Mouse (Mus musculus) spleen, adult 2 months (tissue): ENCODE data around the gene Repin1. TPM values are rescaled to one million over a fixed set of nuclear protein-coding genes. Genes with fewer than 3 reads are reported as not detected.

ENCODE experiments used
- DNase-seq, 2 experiments: peaks; one replicate each; pipeline versions ENCODE4 v3.0.0 to v3.0.0-alpha.2; 2012 to 2021; ENCODE audit warnings: low spot score in 2 of 2, low read depth in 1 of 2
- H3K27ac ChIP-seq: fragments of 200-500 bp; 2 replicates; pipeline ENCODE4 v1.5.1; 2012; ENCODE audit warnings: low read length, inconsistent platforms; ENCODE audit not compliant: insufficient read depth
- H3K27me3 ChIP-seq: fragments of 200-500 bp; 2 replicates; pipeline ENCODE4 v1.6.1; 2012; ENCODE audit warnings: mild to moderate bottlenecking, moderate library complexity, low read length, inconsistent platforms; ENCODE audit not compliant: control insufficient read depth, insufficient read depth
- H3K36me3 ChIP-seq: fragments of 200-500 bp; 2 replicates; pipeline ENCODE4 v1.6.1; 2012; ENCODE audit warnings: mild to moderate bottlenecking, low read length, inconsistent platforms; ENCODE audit not compliant: control insufficient read depth, insufficient read depth
- H3K4me1 ChIP-seq: fragments of 200-500 bp; 2 replicates; pipeline ENCODE4 v1.6.1; 2011; ENCODE audit warnings: inconsistent platforms; ENCODE audit not compliant: control insufficient read depth, insufficient read depth, insufficient read length
- H3K4me3 ChIP-seq: fragments of 200-500 bp; 2 replicates; pipeline ENCODE4 v1.5.1; 2011; ENCODE audit warnings: mild to moderate bottlenecking, inconsistent platforms; ENCODE audit not compliant: insufficient read depth, insufficient read length; ENCODE audit errors: extremely low read depth
- CTCF ChIP-seq: fragments of 200-500 bp; IDR thresholded peaks from 2 replicates; pipeline ENCODE4 v1.5.1; 2011; ENCODE audit warnings: mild to moderate bottlenecking, inconsistent platforms; ENCODE audit not compliant: insufficient read depth, insufficient read length, insufficient replicate concordance; ENCODE audit errors: extremely low read depth
- POLR2A ChIP-seq: fragments of 200-500 bp; IDR thresholded peaks from 2 replicates; pipeline ENCODE4 v1.6.1; 2011; ENCODE audit warnings: low read depth, low read length, inconsistent platforms
- WGBS: fragments of 180-500 bp; shearing (Covaris S2); methylation state at CpG from one replicate; pipeline ENCODE4 v1.1.7; 2018; 5-methylcytosine and 5-hydroxymethylcytosine counted together
- polyA plus RNA-seq: library from polyadenylated mRNA; depleted of rRNA; stranded (reverse); fragments of >200 nt; gene quantifications from 2 replicates; pipeline ENCODE4 v1.2.3, GENCODE M21; 2012

The Repin1 gene
- polyA plus RNA-seq, 1 experiment: 12.4 TPM

DNA sequence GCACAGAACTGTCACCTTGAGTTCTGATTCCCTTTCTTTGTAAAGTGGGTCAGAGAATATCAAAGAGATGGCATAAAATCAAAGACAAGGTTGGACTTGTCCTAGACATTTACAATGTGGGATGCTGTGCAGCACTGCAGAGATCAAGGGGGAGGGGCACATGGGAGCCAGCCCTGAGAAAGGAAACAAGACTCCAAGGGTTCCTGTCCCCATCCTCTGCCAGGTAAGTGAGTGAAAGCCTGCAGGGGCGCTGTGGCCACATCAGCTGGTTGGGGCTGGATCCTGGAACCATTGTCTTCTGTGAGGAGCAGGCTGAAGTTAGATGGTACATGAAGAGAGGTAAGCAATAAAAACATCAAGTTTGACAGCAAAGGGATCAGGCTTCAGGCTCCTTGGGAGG is 29.8 kb downstream of the Repin1 start:
- Histone ChIP-seq H3K4me3 (no peak overlapping the region), H3K36me3 (peaks cover 15% of the 10 kb centered on the region), H3K4me1 (peaks cover 2% of the 10 kb centered on the region; the same call in 1 of the 2 replicates), H3K27me3 (peaks cover 6% of the 10 kb centered on the region), H3K27ac (no peak overlapping the region)
- DNase-seq: no peak
- TF ChIP-seq POLR2A: no peak
- TF ChIP-seq CTCF: no peak
- 82% methylated on average over 1 of the region's 1 CpGs for WGBS

DNA sequence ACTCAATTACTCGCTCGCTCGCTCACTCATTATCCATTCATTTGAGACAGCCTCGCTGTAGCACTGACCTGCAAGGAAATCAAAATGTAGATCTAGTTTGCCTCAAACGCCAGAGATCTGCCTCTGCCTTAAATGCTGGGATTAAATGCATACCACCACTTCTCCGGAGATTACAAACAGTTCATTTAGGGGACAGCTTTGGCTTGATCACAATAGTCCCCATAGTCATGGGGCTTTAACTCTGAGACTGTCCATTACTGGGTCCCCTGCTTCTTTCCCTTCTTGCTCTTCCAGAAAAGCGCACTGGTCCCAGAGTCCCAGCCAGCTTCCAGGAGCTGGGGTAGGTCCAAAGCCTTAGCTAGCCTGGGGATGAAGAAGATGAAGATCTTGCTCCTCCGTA is 32.8 kb downstream of the Repin1 start, which contains the start of gene AI854703:
Gene AI854703, plus strand, starts transcription at position 301 of the 400 bp plus-strand sequence.
- Histone ChIP-seq H3K27me3 (peaks cover 6% of the 10 kb centered on the region), H3K4me1 (peaks cover 12% of the 10 kb centered on the region), H3K27ac (no peak within 1 kb of the TSS), H3K4me3 (peak within 1 kb of the TSS; percentile 51), H3K36me3 (no peaks in the 10 kb centered on the region)
- 86% methylated on average over 8 of the region's 8 CpGs for WGBS
- no peak for TF ChIP-seq POLR2A
- TF ChIP-seq CTCF: no peak
- DNase-seq: no peak

DNA sequence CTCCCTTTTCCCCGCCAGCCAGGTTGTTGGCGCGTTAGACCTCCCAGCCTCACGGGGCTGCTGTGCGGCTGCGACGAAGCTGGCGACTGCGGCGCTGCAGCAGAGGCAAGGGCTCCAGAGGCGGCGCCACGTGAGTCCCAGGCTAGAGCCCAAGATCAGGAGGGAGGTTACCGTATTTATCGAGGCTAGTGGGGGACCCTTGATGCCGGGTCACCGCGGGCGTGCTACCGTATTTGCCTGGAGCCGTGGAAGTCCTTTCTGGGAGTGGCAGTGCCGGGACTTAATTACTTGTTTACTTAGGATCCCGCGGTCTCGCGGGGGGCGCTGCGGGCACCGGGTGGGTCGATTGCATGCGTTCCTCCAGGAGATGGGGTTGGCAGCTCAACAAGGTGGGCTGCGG is 33.3 kb downstream of the Repin1 start:
- peak overlapping the region; percentile 51 for H3K4me3 ChIP-seq
- TF ChIP-seq CTCF: no peak
- no peak for TF ChIP-seq POLR2A
- H3K27me3 ChIP-seq: peaks cover 6% of the 10 kb centered on the region
- 1% methylated on average over 32 of the region's 32 CpGs for WGBS
- H3K36me3 ChIP-seq: no peaks in the 10 kb centered on the region
- no peak overlapping the region for H3K27ac ChIP-seq
- H3K4me1 ChIP-seq: peaks cover 12% of the 10 kb centered on the region
- no peak for DNase-seq

DNA sequence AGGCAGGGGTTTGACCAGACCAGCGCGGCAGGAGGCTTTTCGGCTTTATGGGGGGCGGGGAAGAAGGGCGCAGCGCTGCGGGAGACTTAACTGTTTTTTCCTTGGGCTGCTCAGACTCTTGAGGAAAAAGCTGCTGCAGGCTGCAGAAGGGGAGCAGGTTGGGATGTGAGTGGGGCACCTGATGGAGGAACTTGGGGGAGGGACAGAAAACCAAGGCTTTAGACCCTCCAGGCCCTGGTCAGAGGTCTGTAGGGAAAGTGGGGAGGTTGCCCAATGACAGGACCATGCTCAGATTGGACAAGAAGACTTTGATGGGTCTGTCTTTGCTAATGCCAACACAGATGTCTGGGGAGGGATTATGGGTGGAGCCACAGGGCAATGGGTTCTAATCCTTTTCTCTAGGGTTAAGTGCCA is 33.8 kb downstream of the Repin1 start:
- Histone ChIP-seq H3K4me1 (peaks cover 12% of the 10 kb centered on the region), H3K4me3 (peak overlapping the region; percentile 51; the same call in 1 of the 2 replicates), H3K27ac (no peak overlapping the region), H3K36me3 (no peaks in the 10 kb centered on the region), H3K27me3 (peaks cover 6% of the 10 kb centered on the region)
- WGBS: 22% methylated on average over 7 of the region's 7 CpGs
- TF ChIP-seq POLR2A (no peak), CTCF (no peak)
- no peak for DNase-seq

DNA sequence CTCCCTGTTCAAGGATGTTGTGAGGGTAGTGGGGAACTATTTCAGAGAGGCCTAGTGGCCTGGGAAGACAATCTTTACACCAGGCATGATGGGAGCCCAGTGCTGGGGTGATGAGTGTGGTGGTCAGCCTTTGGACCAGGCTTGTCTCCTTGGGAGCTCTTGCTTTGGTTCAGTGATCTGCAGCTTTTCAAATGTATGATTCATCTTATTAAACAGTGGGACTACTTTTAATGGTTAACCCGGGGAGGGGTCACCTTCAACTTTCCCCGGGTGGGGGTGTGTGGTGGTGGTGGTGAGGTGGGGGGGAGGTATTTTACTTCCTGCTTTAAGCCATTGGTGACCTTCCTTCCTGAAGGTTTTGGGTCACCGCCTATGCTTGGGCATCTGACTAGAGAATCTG is 34.7 kb downstream of the Repin1 start:
- no peaks in the 10 kb centered on the region for H3K36me3 ChIP-seq
- H3K27me3 ChIP-seq: peaks cover 6% of the 10 kb centered on the region
- H3K4me1 ChIP-seq: peaks cover 12% of the 10 kb centered on the region
- no peak overlapping the region for H3K27ac ChIP-seq
- no peak for TF ChIP-seq POLR2A
- TF ChIP-seq CTCF: no peak
- DNase-seq: no peak
- H3K4me3 ChIP-seq: no peak overlapping the region
- WGBS: 66% methylated on average over 3 of the region's 3 CpGs

DNA sequence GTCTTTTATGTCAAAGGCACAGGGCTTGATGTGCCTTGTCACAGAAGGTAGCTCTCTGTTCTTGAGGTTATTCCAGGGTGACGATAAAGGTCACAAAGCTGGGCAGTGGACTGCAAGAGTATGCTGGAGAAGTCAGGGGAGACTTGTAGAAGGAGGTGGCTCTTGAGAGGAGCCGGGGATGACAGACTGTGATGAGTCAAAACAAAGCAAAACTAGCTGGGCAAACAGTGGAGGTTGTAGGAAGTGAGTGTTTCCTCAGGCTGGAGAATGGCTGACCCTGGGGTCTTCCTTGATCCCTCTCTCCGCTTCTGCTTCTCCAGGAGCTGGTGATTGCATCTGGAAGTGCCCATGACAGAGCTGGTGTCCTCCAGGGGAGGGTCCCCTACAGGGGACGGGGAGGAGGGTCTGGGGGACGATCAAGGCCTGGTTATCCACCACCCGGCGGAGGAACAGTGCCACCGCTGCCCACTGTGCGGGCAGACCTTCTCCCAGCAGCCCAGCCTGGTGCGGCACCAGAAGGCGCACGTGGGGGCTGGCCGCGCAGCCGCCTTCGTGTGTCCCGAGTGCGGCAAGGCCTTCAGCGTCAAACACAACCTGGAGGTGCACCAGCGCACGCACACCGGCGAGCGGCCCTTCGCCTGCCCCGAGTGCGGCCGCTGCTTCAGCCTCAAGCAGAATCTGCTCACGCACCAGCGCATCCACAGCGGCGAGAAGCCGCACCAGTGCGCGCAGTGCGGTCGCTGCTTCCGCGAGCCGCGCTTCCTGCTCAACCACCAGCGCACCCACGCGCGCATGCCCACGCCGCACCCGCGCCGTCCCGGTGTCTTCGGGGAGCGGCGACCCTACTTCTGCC is 35.4 kb downstream of the Repin1 start:
- WGBS: 11% methylated on average over 54 of the region's 54 CpGs
- H3K36me3 ChIP-seq: no peaks in the 10 kb centered on the region
- no peak for DNase-seq

DNA sequence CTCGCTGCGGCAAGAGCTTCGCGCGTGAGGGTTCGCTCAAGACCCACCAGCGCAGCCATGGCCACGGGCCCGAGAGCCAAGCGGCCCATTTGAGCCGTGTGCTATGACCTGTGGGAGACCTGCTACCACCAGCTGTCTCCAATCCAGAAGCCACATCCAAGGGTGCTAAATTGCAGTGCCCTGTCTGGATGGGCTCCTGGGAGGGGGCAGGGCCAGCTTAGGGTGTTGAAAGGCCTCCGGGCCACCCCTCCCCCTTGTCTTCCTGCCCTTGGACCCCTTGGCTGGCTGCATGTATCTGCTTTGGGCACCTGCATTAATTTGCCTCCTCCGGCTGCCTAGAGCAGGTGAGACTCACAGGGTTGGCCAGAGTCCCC is 36.0 kb downstream of the Repin1 start:
- Histone ChIP-seq H3K36me3 (no peaks in the 10 kb centered on the region), H3K27me3 (peaks cover 6% of the 10 kb centered on the region), H3K4me3 (peak overlapping the region; percentile 57), H3K27ac (no peak overlapping the region), H3K4me1 (peaks cover 12% of the 10 kb centered on the region)
- TF ChIP-seq POLR2A: no peak
- no peak for TF ChIP-seq CTCF
- DNase-seq: no peak
- WGBS: 25% methylated on average over 13 of the region's 13 CpGs

More for the DNA sequence above, 35.4 kb downstream of the Repin1 start:
- H3K4me1 ChIP-seq: peaks cover 12% of the 10 kb centered on the region
- peaks cover 6% of the 10 kb centered on the region for H3K27me3 ChIP-seq
- TF ChIP-seq POLR2A (no peak), CTCF (no peak)
- peak overlapping the region; percentile 57 for H3K4me3 ChIP-seq
- no peak overlapping the region for H3K27ac ChIP-seq
